Mouse (Mus musculus): ENCODE results near the gene Nucb1.

The Nucb1 gene

GRCm38 (mm10) chr7:45461326-45461725 lies 48.9 kb downstream of the Nucb1 start:
- no peak for DNase-seq

DNA sequence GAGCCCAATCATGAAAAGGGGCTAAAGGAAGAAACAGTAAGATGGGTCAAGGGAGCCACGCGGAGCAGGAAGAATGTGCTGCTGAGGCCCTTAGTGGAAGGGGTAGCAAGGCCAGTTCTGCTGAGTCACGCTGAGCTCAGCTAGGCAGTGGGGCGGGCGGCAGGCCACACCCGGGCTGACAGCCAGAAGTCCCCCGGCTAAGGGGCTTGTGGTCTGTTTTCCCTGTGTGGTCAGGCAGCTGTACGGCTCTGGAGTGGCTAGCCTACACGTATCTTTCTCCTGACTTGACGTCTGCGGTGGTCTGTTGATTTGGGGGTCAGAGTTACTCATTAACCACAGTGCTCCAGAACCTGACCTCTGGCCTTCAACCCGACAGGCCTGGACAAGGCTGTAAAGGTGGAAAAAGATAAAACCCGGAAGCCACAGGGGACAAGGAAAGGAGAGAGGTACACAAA lies 49.3 kb downstream of the Nucb1 start:
- peak in 1 of 2 experiments; percentile 34 for DNase-seq

- DNase-seq: no peak
These were observed 49.8 kb downstream of the Nucb1 start for GRCm38 (mm10) chr7:45460377-45460776.

- DNase-seq: peak; percentile 92 to 97
These were observed 50.6 kb downstream of the Nucb1 start, which contains the start of gene Ftl1 for GRCm38 (mm10) chr7:45459564-45460140. Ftl1 (minus strand) TSS chr7:45459884.

GRCm38 (mm10) chr7:45458748-45459563 lies 51.2 kb downstream of the Nucb1 start:
- peak; percentile 84 to 86 for DNase-seq

DNA sequence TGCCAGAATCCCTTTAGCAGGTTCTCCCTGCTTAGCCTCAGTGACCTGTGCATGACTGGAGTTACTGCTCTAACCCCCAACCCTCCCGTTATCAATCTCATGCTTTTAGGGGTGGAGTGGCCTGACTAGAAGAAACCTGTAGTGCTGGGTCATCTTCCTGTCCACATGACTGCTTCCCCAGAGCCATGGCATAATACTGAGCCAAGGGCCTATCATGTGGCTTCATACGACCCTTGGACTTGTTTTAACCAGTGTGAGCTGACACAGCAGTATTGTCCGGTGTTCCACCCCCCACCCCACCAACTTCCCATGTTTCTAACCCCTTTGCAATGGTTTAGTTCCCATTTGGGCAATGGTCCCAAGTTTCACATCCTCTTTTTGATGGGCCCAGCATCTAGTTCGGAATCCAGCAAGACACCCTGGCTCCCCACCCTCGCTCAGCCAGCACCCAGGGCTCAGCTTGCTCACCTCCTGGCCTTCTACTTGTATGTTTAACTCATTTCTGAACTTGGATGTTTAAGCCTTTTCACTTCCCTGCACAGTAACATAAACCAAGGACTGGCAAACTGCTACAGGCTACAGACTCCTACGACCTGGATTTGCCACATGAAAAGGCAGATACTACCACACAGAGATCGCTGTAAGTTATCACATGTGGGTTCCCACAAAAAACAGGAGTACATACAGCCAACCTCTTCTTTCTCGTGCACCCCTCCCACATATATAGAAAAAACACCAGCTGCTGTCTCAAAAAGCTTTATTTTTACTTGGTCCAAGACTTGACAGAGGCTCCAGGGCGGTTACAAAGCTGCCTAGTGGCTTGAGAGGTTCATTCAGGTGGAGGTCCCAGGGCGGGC lies 52.8 kb downstream of the Nucb1 start:
- no peak for DNase-seq

GRCm38 (mm10) chr7:45456721-45457203 lies 53.4 kb downstream of the Nucb1 start:
- no peak for DNase-seq

DNA sequence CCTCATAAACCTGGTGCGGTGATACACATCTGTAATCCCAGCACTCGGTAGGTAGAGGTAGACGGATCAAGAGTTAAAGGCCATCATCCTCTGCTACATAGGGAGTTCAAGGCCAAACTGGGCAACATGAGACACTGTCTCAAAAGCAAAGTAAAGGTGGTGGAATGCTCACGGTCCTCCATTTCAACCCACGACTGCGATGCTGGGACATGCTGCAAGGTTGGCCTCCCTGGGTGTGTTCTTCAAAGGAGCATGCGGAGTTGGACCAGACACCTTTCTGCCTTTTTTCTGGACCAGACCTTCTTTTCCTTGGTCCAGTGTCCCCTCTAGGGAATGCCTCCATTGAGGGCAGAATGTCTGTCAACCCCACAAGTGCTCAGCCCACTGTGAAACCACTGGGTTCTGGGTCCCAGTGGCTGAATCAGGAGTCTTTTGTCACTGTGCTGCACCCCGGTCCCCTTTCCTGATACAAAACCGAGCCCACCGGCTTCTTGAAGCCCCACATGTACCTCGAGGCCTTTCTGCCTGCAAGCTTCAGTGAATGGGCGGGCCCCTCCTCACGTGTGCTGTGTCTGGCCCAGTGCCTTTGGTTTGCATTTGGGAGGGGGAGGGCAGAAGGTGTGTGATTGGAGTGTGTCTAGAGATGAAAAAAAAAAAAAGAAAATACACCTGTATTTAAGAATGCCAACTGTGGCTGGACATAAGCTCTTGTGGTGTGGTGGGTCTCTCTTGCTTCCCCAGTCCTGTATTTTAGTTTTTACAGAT lies 54.1 kb downstream of the Nucb1 start:
- no peak for DNase-seq

- DNase-seq: no peak
These were observed 55.2 kb downstream of the Nucb1 start for GRCm38 (mm10) chr7:45454971-45455370.

DNA sequence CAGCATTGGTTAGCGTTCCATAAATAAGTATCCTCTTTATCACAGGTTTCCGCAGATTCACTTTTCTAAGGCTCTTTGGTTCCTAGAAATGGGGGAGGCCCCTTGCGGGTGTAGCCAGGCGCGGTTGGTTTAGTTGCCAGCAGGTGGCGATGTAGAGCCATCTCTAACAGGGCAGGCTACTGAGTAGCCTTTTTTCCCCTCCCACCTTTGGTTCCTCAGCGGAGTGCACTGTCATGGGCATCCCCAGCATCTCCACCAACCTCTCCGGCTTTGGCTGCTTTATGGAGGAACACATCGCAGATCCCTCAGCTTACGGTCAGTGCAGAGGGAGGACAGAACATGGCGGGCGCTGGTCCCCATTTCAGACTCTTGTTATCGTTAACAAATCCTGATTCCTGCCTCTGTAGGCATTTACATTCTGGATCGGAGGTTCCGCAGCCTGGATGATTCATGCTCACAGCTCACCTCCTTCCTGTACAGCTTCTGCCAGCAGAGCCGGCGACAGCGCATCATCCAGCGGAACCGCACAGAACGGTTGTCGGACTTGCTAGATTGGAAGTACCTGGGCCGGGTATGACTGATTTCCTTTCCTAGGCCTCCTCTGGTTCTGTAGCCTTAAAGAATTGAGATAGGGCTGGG lies 58.7 kb downstream of the Nucb1 start:
- peak; percentile 90 for DNase-seq

DNA sequence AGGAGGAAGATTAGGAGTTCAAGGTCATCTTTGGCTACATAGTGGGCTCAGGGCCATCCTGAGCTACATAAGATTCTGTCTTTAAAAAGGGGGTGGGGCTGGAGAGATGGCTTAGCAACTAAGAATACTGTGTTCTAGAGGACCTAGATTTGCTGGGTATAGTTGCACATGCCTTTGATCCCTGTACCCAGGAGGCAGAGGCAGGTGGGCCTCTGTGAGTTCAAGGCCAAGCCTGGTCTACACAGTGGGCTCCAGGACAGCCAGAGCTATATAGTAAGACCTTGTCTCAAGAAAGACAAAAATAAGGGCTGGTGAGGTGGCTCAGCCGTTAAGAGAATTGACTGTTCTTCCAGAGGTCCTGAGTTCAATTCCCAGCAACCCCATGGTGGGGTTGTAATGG lies 60.2 kb downstream of the Nucb1 start:
- no peak for DNase-seq

DNA sequence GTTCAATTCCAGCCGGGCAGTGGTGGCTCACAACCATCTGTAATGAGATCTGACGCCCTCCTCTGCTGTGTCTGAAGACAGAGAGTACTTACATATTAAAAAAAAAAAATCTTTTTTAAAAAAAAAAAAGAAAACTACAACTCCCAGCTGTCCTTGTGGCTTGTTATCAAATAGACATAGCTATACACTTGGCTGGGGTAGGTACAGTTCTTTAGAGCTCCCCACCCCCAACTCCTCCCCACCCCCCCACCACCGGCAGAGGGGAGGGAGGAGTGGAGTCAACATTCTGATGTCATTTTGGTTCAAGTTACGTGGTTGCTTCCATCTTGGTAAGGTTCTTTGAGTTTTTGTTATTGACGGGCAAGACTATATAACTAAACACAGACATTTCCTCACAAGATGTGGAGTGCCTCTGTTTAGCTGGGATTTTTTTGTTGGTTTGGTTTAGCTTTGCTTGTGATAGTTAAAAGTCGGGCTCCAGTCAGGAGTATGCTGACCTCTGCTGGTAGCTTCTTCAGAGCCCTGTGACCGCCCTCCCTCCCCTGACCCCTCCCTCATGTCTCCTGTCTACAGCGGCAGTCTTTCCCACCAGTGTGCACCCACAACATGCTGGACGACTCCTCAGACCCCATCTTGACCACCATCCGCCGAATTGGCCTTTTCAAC lies 62.7 kb downstream of the Nucb1 start:
- no peak for DNase-seq

DNA sequence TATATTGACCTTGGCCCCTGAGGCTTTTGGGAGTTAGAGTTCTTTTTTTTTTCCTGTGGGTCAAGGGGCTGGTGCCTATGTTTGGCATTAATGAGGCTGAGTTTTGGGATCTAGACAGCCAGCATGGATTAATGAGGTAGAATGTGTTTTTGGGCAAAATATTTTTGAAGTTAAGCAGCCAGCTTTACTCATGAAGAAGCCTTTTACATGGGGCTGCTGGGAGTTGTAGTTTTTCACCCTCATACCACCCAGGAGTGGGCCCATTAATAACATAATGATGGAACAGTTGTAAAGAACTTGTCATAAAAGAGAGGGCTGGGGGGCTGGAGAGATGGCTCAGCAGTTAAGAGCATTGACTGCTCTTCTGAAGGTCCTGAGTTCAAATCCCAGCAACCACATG lies 63.6 kb downstream of the Nucb1 start:
- DNase-seq: no peak

GRCm38 (mm10) chr7:45443526-45444420 lies 66.4 kb downstream of the Nucb1 start:
- no peak for DNase-seq
